Mouse (Mus musculus) adrenal gland, postnatal 36 days (tissue): ENCODE measurements around the gene Tiprl. TPM values are rescaled to one million over a fixed set of nuclear protein-coding genes. Genes with fewer than 3 reads are reported as not detected.

Experiments used
- DNase-seq, 2 experiments: peaks; one replicate each; pipeline ENCODE4 v3.0.0; 2021; ENCODE audit warnings: mixed read lengths in 1 of 2
- total RNA-seq, 2 experiments: library from RNA; stranded (reverse); gene quantifications; 2 replicates each; pipeline ENCODE4 v1.2.3; 2021

Tiprl gene
- total RNA-seq, 2 experiments from 2014 or later = 47.9 to 55.5 TPM

DNA sequence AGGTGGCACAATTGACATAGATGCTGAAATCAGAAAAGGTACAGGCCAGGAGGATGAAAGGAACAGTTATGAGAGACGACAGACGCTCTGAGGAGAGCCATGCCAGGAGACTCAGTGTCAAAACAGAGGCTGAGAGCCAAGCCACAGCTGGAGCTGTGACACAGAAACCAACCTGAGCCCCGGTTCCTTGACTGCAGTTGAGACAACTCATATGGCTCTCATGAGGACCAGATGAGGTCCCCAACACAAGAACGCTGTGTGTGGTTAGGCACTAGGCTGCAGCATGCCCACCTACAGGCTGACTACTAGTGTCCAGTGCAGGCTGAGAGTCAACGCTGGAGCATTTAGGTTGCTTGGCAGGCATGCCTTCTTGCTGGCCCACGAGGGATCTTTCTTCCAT, 58.7 kb downstream of the Tiprl start:
- DNase-seq = no peak

DNA sequence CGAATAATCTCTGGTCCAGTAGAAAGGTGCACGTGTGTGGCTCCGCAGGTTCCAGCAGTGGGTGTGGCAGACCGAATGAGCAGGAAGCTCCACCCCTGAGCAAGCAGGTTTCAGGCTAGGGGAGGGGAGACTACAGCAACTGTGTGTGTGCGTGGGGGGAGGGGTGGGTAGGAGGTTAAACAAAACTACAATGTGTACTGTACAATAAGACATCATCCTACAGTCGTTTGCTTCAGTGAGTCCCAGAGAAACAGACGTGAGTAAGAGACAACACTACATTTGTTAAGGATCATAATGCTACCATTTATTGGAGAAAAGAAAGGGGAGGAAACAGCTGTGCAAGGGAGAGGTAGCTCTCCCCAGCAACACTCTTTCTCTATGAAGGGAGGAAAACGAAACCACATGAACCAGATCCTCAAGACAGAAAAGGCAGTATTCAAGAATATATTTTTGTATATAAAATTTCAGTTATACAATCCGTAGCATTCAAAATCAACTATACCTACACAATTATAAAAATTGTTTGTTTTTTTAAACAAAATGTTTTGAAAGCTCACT, 62.7 kb downstream of the Tiprl start:
- DNase-seq = no peak

DNA sequence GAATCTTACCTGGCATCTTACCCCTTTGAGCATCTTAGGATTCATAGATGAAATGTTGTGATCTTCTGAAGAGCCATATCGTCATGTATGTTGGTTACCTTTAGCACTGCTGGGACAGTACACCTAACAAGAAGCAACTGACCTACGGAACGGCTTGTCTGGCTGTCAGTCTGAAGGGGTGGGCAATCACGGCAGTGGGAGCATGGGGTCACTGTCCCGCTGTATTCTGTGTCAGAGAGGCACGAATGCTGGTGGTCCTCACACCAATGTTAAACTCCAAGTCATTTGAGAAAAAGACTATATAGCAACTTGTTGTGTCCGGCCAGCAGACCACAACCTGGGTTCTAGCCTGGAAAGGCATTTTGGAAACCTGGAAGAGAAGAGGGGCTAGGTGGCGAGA, 65.5 kb downstream of the Tiprl start:
- DNase-seq = no peak

DNA sequence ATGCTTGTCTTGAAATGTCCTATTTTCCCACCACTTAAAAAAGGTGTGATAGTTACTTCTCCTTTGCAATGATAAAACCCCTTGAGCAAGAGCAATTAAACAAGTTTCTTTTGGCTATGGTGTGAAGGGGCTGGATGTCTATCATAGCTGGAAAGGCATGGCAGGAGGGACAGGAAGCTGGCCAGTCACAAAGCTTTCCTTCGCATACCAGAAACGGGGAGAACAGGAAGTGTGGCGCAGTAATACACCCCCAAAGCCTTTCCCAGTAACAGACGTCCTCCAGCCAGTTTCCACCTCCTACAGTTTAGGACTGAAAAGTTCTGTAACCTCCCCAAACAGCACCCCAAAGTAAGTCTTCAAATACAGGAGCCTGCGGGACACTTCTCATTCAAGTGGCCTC, 66.6 kb downstream of the Tiprl start:
- no peak for DNase-seq

DNA sequence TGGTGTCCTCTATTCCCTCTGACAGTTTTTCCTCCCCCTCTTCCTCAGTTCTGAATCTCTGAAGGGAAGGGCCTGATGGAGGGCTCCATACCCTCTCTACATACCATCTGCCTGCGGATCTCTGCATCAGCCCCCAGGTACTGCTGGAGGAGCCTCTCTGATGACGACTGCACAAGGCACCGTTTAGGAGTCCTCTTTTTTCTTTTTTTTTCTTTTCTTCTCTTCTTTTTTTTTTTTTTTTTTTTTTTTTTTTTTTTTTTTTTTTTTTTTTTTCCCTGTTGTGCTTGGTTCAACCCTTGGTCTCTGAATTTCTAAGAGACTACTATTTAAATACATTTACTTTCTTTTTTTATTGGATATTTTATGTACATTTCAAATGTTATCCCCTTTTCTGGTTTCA, 67.3 kb downstream of the Tiprl start:
- DNase-seq = no peak

DNA sequence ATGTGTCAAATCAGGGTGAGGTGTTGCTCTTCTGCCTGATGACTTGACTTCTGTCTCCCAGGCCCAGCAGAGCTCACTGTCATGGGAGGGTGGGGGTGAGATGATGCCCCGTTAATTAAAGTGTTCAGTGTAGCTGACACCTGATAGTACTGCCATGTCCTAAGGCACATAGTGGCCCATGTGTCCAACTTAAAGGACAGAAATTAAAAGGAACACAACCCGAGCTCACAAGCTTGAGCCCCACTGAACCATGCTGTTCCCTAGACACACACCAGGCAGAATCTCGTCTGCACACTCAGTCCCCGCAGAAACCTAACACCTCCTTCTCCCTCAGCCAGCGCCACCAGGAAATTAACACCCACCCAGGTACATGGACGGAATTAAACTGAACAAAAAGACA, 71.9 kb downstream of the Tiprl start:
- DNase-seq = no peak

Other genes with a start within 250 kb of the Tiprl start
- under 1 TPM in 1 of 2 experiments, not detected in 1; 0.16 TPM for gene Tbx19, start 76.2 kb downstream of the Tiprl start, total RNA-seq
- gene Sft2d2, start 42.6 kb downstream of the Tiprl start, total RNA-seq = 10 to 100 TPM; 23.9 to 38.2 TPM
- gene Gpr161, start 58.8 kb upstream of the Tiprl start, total RNA-seq = 1 to 10 TPM in 1 of 2 experiments, under 1 TPM in 1; 0.76 to 1.1 TPM
- gene Dcaf6, start 223.5 kb upstream of the Tiprl start, total RNA-seq = 10 to 100 TPM; 32.0 to 35.0 TPM
- 100 to 1,000 TPM; 264 to 303 TPM for gene Mpc2, start 223.6 kb upstream of the Tiprl start, total RNA-seq
- 1 to 10 TPM; 1.1 to 1.8 TPM for gene Adcy10, start 248.2 kb upstream of the Tiprl start, total RNA-seq